Mouse (Mus musculus) myocyte (in vitro differentiated cells): Measurements from ENCODE around the gene Upp2.

Source experiments
- CEBPB ChIP-seq: IDR thresholded peaks from 2 replicates; pipeline ENCODE4 v1.6.1; 2011; ENCODE audit warnings: mild to moderate bottlenecking, moderate library complexity; ENCODE audit not compliant: poor library complexity, insufficient read depth, severe bottlenecking
- E2F4 ChIP-seq: IDR thresholded peaks from one replicate; pipeline ENCODE4 v1.6.1; 2011; ENCODE audit warnings: mild to moderate bottlenecking, control low read depth, moderate library complexity; ENCODE audit not compliant: insufficient read depth
- MAX ChIP-seq: IDR thresholded peaks from one replicate; pipeline ENCODE4 v1.6.1; 2011; ENCODE audit warnings: low read depth, mild to moderate bottlenecking, control low read depth
- MYOD1 ChIP-seq, 3 experiments: IDR thresholded peaks; one replicate each; pipeline ENCODE4 v1.6.1; 2011; ENCODE audit warnings: control low read depth in 2 of 3, low read depth in 2 of 3, mild to moderate bottlenecking in 2 of 3, moderate library complexity in 1 of 3; ENCODE audit not compliant: insufficient read length in 2 of 3, control insufficient read depth in 1 of 3
- MYOG ChIP-seq, 3 experiments: IDR thresholded peaks; one replicate each; pipeline ENCODE4 v1.6.1; 2011; ENCODE audit warnings: control low read depth in 2 of 3, low read depth in 2 of 3, mild to moderate bottlenecking in 2 of 3; ENCODE audit not compliant: insufficient read length in 2 of 3, control insufficient read depth in 1 of 3, insufficient read depth in 1 of 3
- POLR2A ChIP-seq: IDR thresholded peaks from one replicate; pipeline ENCODE4 v1.6.1; 2011; ENCODE audit warnings: low read depth, mild to moderate bottlenecking, control low read depth, moderate library complexity; ENCODE audit not compliant: insufficient read length
- POLR2AphosphoS2 ChIP-seq: IDR thresholded peaks from one replicate; pipeline ENCODE4 v1.6.1; 2011; ENCODE audit warnings: low read depth, control low read depth; ENCODE audit not compliant: insufficient read length
- REST ChIP-seq: IDR thresholded peaks from one replicate; pipeline ENCODE4 v1.6.1; 2011; ENCODE audit warnings: mild to moderate bottlenecking, control low read depth, moderate library complexity; ENCODE audit not compliant: insufficient read depth, insufficient read length
- SRF ChIP-seq: IDR thresholded peaks from one replicate; pipeline ENCODE4 v1.6.1; 2011; ENCODE audit warnings: low read depth; ENCODE audit not compliant: control insufficient read depth, insufficient read length
- TCF12 ChIP-seq: IDR thresholded peaks from one replicate; pipeline ENCODE4 v1.6.1; 2011; ENCODE audit warnings: mild to moderate bottlenecking, control low read depth; ENCODE audit not compliant: poor library complexity, insufficient read depth, severe bottlenecking
- TCF3 ChIP-seq: IDR thresholded peaks from one replicate; pipeline ENCODE4 v1.6.1; 2011; ENCODE audit warnings: low read depth, control low read depth; ENCODE audit not compliant: insufficient read length
- USF1 ChIP-seq: IDR thresholded peaks from one replicate; pipeline ENCODE4 v1.6.1; 2011; ENCODE audit warnings: low read depth, mild to moderate bottlenecking, control low read depth, moderate library complexity

- no peak for TF ChIP-seq POLR2A
- TF ChIP-seq REST: no peak
- TF ChIP-seq TCF12: no peak
- no peak for TF ChIP-seq MYOD1 (IDR thresholded peaks at IDR 0.05; ENCODE audit: control insufficient read depth in 1 of 3, insufficient read length in 2 of 3, low read depth in 2 of 3)
- no peak for TF ChIP-seq MYOG (IDR thresholded peaks at IDR 0.05; ENCODE audit: control insufficient read depth in 1 of 3, insufficient read depth in 1 of 3, insufficient read length in 2 of 3, low read depth in 2 of 3)
- TF ChIP-seq TCF3: no peak
- TF ChIP-seq USF1: no peak
- no peak for TF ChIP-seq POLR2AphosphoS2
- no peak for TF ChIP-seq CEBPB
- TF ChIP-seq MAX: no peak
- no peak for TF ChIP-seq E2F4
- TF ChIP-seq SRF: no peak
These were observed 263.1 kb downstream of the Upp2 start for GRCm38 (mm10) chr2:58829981-58830742.
